Mouse (Mus musculus): ENCODE results near the gene Adamts4. TPM values are rescaled to one million over a fixed set of nuclear protein-coding genes. Genes with fewer than 3 reads are reported as not detected.

Adamts4 gene
- 3.3 and 4.1 TPM in 2 replicates for polyA plus RNA-seq (2014; fragmentation: Nextera tagmentation; extraction: Ambion mirVana)

GRCm38 (mm10) chr1:171249913-171250600, at the start of gene Adamts4:
Gene Adamts4, plus strand, starts transcription at chr1:171250421.
- H3K27ac ChIP-seq (replicated peaks; ENCODE audit: low read depth, low read length) = no peak within 1 kb of the TSS; the same call in 1 of the 2 replicates
- no peaks in the 10 kb centered on the region for H3K27me3 ChIP-seq (ENCODE audit: control insufficient read depth, insufficient read depth, low read length)
- H3K36me3 ChIP-seq (ENCODE audit: control insufficient read depth, insufficient read depth, low read length) = peaks cover 1% of the 10 kb centered on the region; the same call in 1 of the 2 replicates
- H3K9me3 ChIP-seq (ENCODE audit: control insufficient read depth, low read length) = no peaks in the 10 kb centered on the region
- peak within 1 kb of the TSS; percentile 39 for H3K9ac ChIP-seq (replicated peaks; ENCODE audit: low read length)
- H3K4me2 ChIP-seq (ENCODE audit: low read length) = peak within 1 kb of the TSS; percentile 55
- 5% methylated on average over 5 of the region's 5 CpGs for WGBS
- peak within 1 kb of the TSS; percentile 25 for H3K4me3 ChIP-seq (replicated peaks; ENCODE audit: low read depth, low read length)
- peaks cover 36% of the 10 kb centered on the region for H3K4me1 ChIP-seq (ENCODE audit: control insufficient read depth, insufficient read depth, low read length)
- ATAC-seq (ENCODE audit: low FRiP score, low TSS enrichment) (no peak), DNase-seq (peak; percentile 71)

- Histone ChIP-seq H3K4me1 (ENCODE audit: control insufficient read depth, insufficient read depth, low read length) (peaks cover 6% of the 10 kb centered on the region; the same call in 1 of the 2 replicates), H3K27ac (replicated peaks; ENCODE audit: low read depth, low read length) (no peak overlapping the region), H3K36me3 (ENCODE audit: control insufficient read depth, insufficient read depth, low read length) (no peaks in the 10 kb centered on the region), H3K4me3 (replicated peaks; ENCODE audit: low read depth, low read length) (no peak overlapping the region), H3K4me2 (ENCODE audit: low read length) (no peak overlapping the region), H3K27me3 (ENCODE audit: control insufficient read depth, insufficient read depth, low read length) (peaks cover 11% of the 10 kb centered on the region), H3K9ac (replicated peaks; ENCODE audit: low read length) (no peak overlapping the region), H3K9me3 (ENCODE audit: control insufficient read depth, low read length) (no peaks in the 10 kb centered on the region)
- DNase-seq = no peak
- 97% methylated on average over 1 of the region's 1 CpGs for WGBS
- ATAC-seq (ENCODE audit: low FRiP score, low TSS enrichment) = no peak
These were observed 49.5 kb upstream of the Adamts4 start for GRCm38 (mm10) chr1:171200769-171201168.

DNA sequence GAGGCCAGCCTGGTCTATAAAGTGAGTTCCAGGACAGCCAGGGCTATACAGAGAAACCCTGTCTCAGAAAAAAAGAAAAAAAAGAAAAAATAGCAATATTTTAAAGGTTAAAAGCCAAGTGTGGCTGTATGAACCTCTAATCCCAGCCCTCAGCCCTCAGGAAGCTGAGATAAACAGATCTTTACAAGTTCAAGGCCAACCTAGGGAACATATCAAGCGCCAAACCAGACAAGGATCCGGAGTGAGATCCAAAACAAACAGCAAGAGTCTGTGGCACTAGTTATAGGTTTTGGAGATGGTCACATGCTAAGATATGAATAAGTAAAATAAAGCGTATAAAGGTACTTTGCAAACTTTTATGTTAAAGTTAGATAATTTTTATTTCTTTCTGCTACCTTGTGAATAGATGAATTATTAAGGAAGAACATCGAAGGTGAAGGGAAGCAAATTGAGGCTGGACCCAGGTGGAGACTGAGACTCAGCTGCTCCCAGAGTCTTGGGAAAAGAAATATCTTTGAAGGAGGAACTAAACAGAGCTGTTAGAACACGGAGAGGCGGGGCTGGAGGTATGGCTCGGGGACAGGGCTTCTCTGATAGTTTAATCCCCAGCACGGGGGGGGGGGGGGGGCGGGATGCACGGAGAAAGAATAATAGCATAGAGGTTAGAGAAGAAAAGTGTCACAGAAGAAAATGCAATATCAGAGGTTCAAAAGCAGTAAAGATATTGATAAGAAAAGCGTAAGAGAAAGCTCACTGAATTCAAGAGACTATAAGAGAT, 46.6 kb upstream of the Adamts4 start:
- H3K27ac ChIP-seq (replicated peaks; ENCODE audit: low read depth, low read length) = no peak overlapping the region
- no peak for ATAC-seq (ENCODE audit: low FRiP score, low TSS enrichment)
- no peaks in the 10 kb centered on the region for H3K9me3 ChIP-seq (ENCODE audit: control insufficient read depth, low read length)
- no peaks in the 10 kb centered on the region for H3K27me3 ChIP-seq (ENCODE audit: control insufficient read depth, insufficient read depth, low read length)
- H3K4me3 ChIP-seq (replicated peaks; ENCODE audit: low read depth, low read length) = no peak overlapping the region
- no peaks in the 10 kb centered on the region for H3K36me3 ChIP-seq (ENCODE audit: control insufficient read depth, insufficient read depth, low read length)
- H3K4me1 ChIP-seq (ENCODE audit: control insufficient read depth, insufficient read depth, low read length) = no peaks in the 10 kb centered on the region
- no peak overlapping the region for H3K4me2 ChIP-seq (ENCODE audit: low read length)
- 56% methylated on average over 10 of the region's 11 CpGs for WGBS
- no peak overlapping the region for H3K9ac ChIP-seq (replicated peaks; ENCODE audit: low read length)
- DNase-seq = no peak

GRCm38 (mm10) chr1:171204249-171204644, 46.0 kb upstream of the Adamts4 start:
- no peaks in the 10 kb centered on the region for H3K27me3 ChIP-seq (ENCODE audit: control insufficient read depth, insufficient read depth, low read length)
- no peak overlapping the region for H3K27ac ChIP-seq (replicated peaks; ENCODE audit: low read depth, low read length)
- DNase-seq (no peak), ATAC-seq (ENCODE audit: low FRiP score, low TSS enrichment) (no peak)
- H3K9ac ChIP-seq (replicated peaks; ENCODE audit: low read length) = no peak overlapping the region
- no peaks in the 10 kb centered on the region for H3K36me3 ChIP-seq (ENCODE audit: control insufficient read depth, insufficient read depth, low read length)
- H3K4me3 ChIP-seq (replicated peaks; ENCODE audit: low read depth, low read length) = no peak overlapping the region
- 72% methylated on average over 7 of the region's 7 CpGs for WGBS
- H3K4me2 ChIP-seq (ENCODE audit: low read length) = no peak overlapping the region
- H3K4me1 ChIP-seq (ENCODE audit: control insufficient read depth, insufficient read depth, low read length) = no peaks in the 10 kb centered on the region
- no peaks in the 10 kb centered on the region for H3K9me3 ChIP-seq (ENCODE audit: control insufficient read depth, low read length)

- H3K4me2 ChIP-seq (ENCODE audit: low read length) = no peak overlapping the region
- H3K9ac ChIP-seq (replicated peaks; ENCODE audit: low read length) = no peak overlapping the region
- 52% methylated on average over 6 of the region's 6 CpGs for WGBS
- no peak for ATAC-seq (ENCODE audit: low FRiP score, low TSS enrichment)
- H3K4me1 ChIP-seq (ENCODE audit: control insufficient read depth, insufficient read depth, low read length) = no peaks in the 10 kb centered on the region
- no peak overlapping the region for H3K4me3 ChIP-seq (replicated peaks; ENCODE audit: low read depth, low read length)
- no peaks in the 10 kb centered on the region for H3K27me3 ChIP-seq (ENCODE audit: control insufficient read depth, insufficient read depth, low read length)
- no peaks in the 10 kb centered on the region for H3K36me3 ChIP-seq (ENCODE audit: control insufficient read depth, insufficient read depth, low read length)
- H3K9me3 ChIP-seq (ENCODE audit: control insufficient read depth, low read length) = no peaks in the 10 kb centered on the region
- DNase-seq = peak; percentile 2
- no peak overlapping the region for H3K27ac ChIP-seq (replicated peaks; ENCODE audit: low read depth, low read length)
These were observed 44.3 kb upstream of the Adamts4 start for GRCm38 (mm10) chr1:171205704-171206493.

GRCm38 (mm10) chr1:171209409-171209808, 40.8 kb upstream of the Adamts4 start:
- H3K27me3 ChIP-seq (ENCODE audit: control insufficient read depth, insufficient read depth, low read length) = no peaks in the 10 kb centered on the region
- no peak overlapping the region for H3K27ac ChIP-seq (replicated peaks; ENCODE audit: low read depth, low read length)
- H3K36me3 ChIP-seq (ENCODE audit: control insufficient read depth, insufficient read depth, low read length) = no peaks in the 10 kb centered on the region
- 24% methylated on average over 4 of the region's 4 CpGs for WGBS
- H3K4me3 ChIP-seq (replicated peaks; ENCODE audit: low read depth, low read length) = no peak overlapping the region
- no peak overlapping the region for H3K9ac ChIP-seq (replicated peaks; ENCODE audit: low read length)
- no peak for ATAC-seq (ENCODE audit: low FRiP score, low TSS enrichment)
- H3K4me2 ChIP-seq (ENCODE audit: low read length) = no peak overlapping the region
- no peaks in the 10 kb centered on the region for H3K9me3 ChIP-seq (ENCODE audit: control insufficient read depth, low read length)
- H3K4me1 ChIP-seq (ENCODE audit: control insufficient read depth, insufficient read depth, low read length) = no peaks in the 10 kb centered on the region
- DNase-seq = no peak

GRCm38 (mm10) chr1:171212854-171213253, 37.4 kb upstream of the Adamts4 start:
- Histone ChIP-seq H3K27ac (replicated peaks; ENCODE audit: low read depth, low read length) (no peak overlapping the region), H3K27me3 (ENCODE audit: control insufficient read depth, insufficient read depth, low read length) (no peaks in the 10 kb centered on the region), H3K4me2 (ENCODE audit: low read length) (no peak overlapping the region), H3K4me3 (replicated peaks; ENCODE audit: low read depth, low read length) (no peak overlapping the region), H3K4me1 (ENCODE audit: control insufficient read depth, insufficient read depth, low read length) (no peaks in the 10 kb centered on the region), H3K9ac (replicated peaks; ENCODE audit: low read length) (no peak overlapping the region), H3K9me3 (ENCODE audit: control insufficient read depth, low read length) (no peaks in the 10 kb centered on the region), H3K36me3 (ENCODE audit: control insufficient read depth, insufficient read depth, low read length) (no peaks in the 10 kb centered on the region)
- WGBS = 49% methylated on average over 3 of the region's 3 CpGs
- no peak for ATAC-seq (ENCODE audit: low FRiP score, low TSS enrichment)
- DNase-seq = no peak

- Histone ChIP-seq H3K27ac (replicated peaks; ENCODE audit: low read depth, low read length) (no peak within 1 kb of the TSS), H3K4me1 (ENCODE audit: control insufficient read depth, insufficient read depth, low read length) (no peaks in the 10 kb centered on the region), H3K4me3 (replicated peaks; ENCODE audit: low read depth, low read length) (no peak within 1 kb of the TSS), H3K27me3 (ENCODE audit: control insufficient read depth, insufficient read depth, low read length) (no peaks in the 10 kb centered on the region), H3K9me3 (ENCODE audit: control insufficient read depth, low read length) (no peaks in the 10 kb centered on the region), H3K9ac (replicated peaks; ENCODE audit: low read length) (no peak within 1 kb of the TSS), H3K36me3 (ENCODE audit: control insufficient read depth, insufficient read depth, low read length) (peaks cover 8% of the 10 kb centered on the region; the same call in 1 of the 2 replicates), H3K4me2 (ENCODE audit: low read length) (no peak within 1 kb of the TSS)
- DNase-seq (no peak), ATAC-seq (ENCODE audit: low FRiP score, low TSS enrichment) (no peak)
- 68% methylated on average over 10 of the region's 10 CpGs for WGBS
These were observed 36.3 kb upstream of the Adamts4 start, which contains the start of gene Nr1i3 for GRCm38 (mm10) chr1:171213801-171214496. Gene Nr1i3, plus strand, starts transcription at chr1:171213970.

Measured in midbrain, embryonic 14.5 days (tissue).